Mouse (Mus musculus): Measurements from ENCODE around the gene Dennd5b. TPM values are rescaled to one million over a fixed set of nuclear protein-coding genes. Genes with fewer than 3 reads are reported as not detected.
A peak's percentile ranks its signal among the peaks of the same experiment; 100 is the strongest.

Gene Dennd5b
- polyA plus RNA-seq, 1 experiment from 2014 or later = 4.6 TPM

GRCm38 (mm10) chr6:149095389-149095788, 6.1 kb downstream of the Dennd5b start:
- ATAC-seq (replicated peaks; ENCODE audit: low FRiP score, low read depth) (no peak), DNase-seq (ENCODE audit: low spot score) (no peak)
- WGBS = 64% methylated on average over 6 of the region's 6 CpGs
- Histone ChIP-seq H3K4me1 (replicated peaks; ENCODE audit: insufficient read depth, low read length) (no peaks in the 10 kb centered on the region; the same call in 1 of the 2 replicates), H3K4me2 (ENCODE audit: low read length) (no peak overlapping the region), H3K36me3 (ENCODE audit: insufficient read depth, low read length) (no peaks in the 10 kb centered on the region), H3K4me3 (replicated peaks; ENCODE audit: low read depth, low read length) (no peak overlapping the region), H3K27ac (no peak overlapping the region), H3K27me3 (ENCODE audit: insufficient read depth, low read length) (no peaks in the 10 kb centered on the region), H3K9ac (ENCODE audit: low read depth, low read length) (no peak overlapping the region), H3K9me3 (replicated peaks; ENCODE audit: low read length) (no peaks in the 10 kb centered on the region)
- TF ChIP-seq CTCF (IDR thresholded peaks at IDR 0.05; ENCODE audit: low read depth) = peak; percentile 37

- ATAC-seq (replicated peaks; ENCODE audit: low FRiP score, low read depth) (no peak), DNase-seq (ENCODE audit: low spot score) (no peak)
- no peak overlapping the region for H3K9ac ChIP-seq (ENCODE audit: low read depth, low read length)
- no peak overlapping the region for H3K27ac ChIP-seq
- H3K27me3 ChIP-seq (ENCODE audit: insufficient read depth, low read length) = no peaks in the 10 kb centered on the region
- no peak overlapping the region for H3K4me3 ChIP-seq (replicated peaks; ENCODE audit: low read depth, low read length)
- H3K9me3 ChIP-seq (replicated peaks; ENCODE audit: low read length) = no peaks in the 10 kb centered on the region
- H3K4me1 ChIP-seq (replicated peaks; ENCODE audit: insufficient read depth, low read length) = no peaks in the 10 kb centered on the region; the same call in 1 of the 2 replicates
- 61% methylated on average over 1 of the region's 1 CpGs for WGBS
- no peaks in the 10 kb centered on the region for H3K36me3 ChIP-seq (ENCODE audit: insufficient read depth, low read length)
- no peak overlapping the region for H3K4me2 ChIP-seq (ENCODE audit: low read length)
- no peak for TF ChIP-seq CTCF (IDR thresholded peaks at IDR 0.05; ENCODE audit: low read depth)
These were observed 6.9 kb downstream of the Dennd5b start for GRCm38 (mm10) chr6:149094555-149094954.

GRCm38 (mm10) chr6:149093465-149093864, 8.0 kb downstream of the Dennd5b start:
- Histone ChIP-seq H3K27me3 (ENCODE audit: insufficient read depth, low read length) (no peaks in the 10 kb centered on the region), H3K27ac (no peak overlapping the region), H3K9ac (ENCODE audit: low read depth, low read length) (no peak overlapping the region), H3K4me3 (replicated peaks; ENCODE audit: low read depth, low read length) (no peak overlapping the region), H3K36me3 (ENCODE audit: insufficient read depth, low read length) (no peaks in the 10 kb centered on the region), H3K4me1 (replicated peaks; ENCODE audit: insufficient read depth, low read length) (no peaks in the 10 kb centered on the region; the same call in 1 of the 2 replicates), H3K9me3 (replicated peaks; ENCODE audit: low read length) (no peaks in the 10 kb centered on the region), H3K4me2 (ENCODE audit: low read length) (0 out of 2 replicates have a peak overlapping the region, but pooled peaks have one; percentile 8)
- DNase-seq (ENCODE audit: low spot score) (peak; percentile 76), ATAC-seq (replicated peaks; ENCODE audit: low FRiP score, low read depth) (no peak)
- no peak for TF ChIP-seq CTCF (IDR thresholded peaks at IDR 0.05; ENCODE audit: low read depth)
- 10% methylated on average over 5 of the region's 5 CpGs for WGBS

- no peak for TF ChIP-seq CTCF (IDR thresholded peaks at IDR 0.05; ENCODE audit: low read depth)
- Histone ChIP-seq H3K9ac (ENCODE audit: low read depth, low read length) (no peak overlapping the region), H3K9me3 (replicated peaks; ENCODE audit: low read length) (no peaks in the 10 kb centered on the region), H3K4me2 (ENCODE audit: low read length) (no peak overlapping the region), H3K27me3 (ENCODE audit: insufficient read depth, low read length) (no peaks in the 10 kb centered on the region), H3K36me3 (ENCODE audit: insufficient read depth, low read length) (no peaks in the 10 kb centered on the region), H3K4me1 (replicated peaks; ENCODE audit: insufficient read depth, low read length) (no peaks in the 10 kb centered on the region; the same call in 1 of the 2 replicates), H3K27ac (no peak overlapping the region), H3K4me3 (replicated peaks; ENCODE audit: low read depth, low read length) (no peak overlapping the region)
- DNase-seq (ENCODE audit: low spot score) = no peak
- no peak for ATAC-seq (replicated peaks; ENCODE audit: low FRiP score, low read depth)
- WGBS = 94% methylated on average over 6 of the region's 6 CpGs
These were observed 9.1 kb downstream of the Dennd5b start for GRCm38 (mm10) chr6:149092406-149092805.

GRCm38 (mm10) chr6:149077136-149077808, 24.2 kb downstream of the Dennd5b start:
- DNase-seq (ENCODE audit: low spot score) (no peak), ATAC-seq (replicated peaks; ENCODE audit: low FRiP score, low read depth) (no peak)
- Histone ChIP-seq H3K4me1 (replicated peaks; ENCODE audit: insufficient read depth, low read length) (no peaks in the 10 kb centered on the region), H3K4me3 (replicated peaks; ENCODE audit: low read depth, low read length) (no peak overlapping the region), H3K27ac (no peak overlapping the region), H3K27me3 (ENCODE audit: insufficient read depth, low read length) (no peaks in the 10 kb centered on the region), H3K4me2 (ENCODE audit: low read length) (no peak overlapping the region), H3K36me3 (ENCODE audit: insufficient read depth, low read length) (0 out of 2 replicates have a peak, but pooled peaks cover 3% of the 10 kb centered on the region), H3K9me3 (replicated peaks; ENCODE audit: low read length) (no peaks in the 10 kb centered on the region), H3K9ac (ENCODE audit: low read depth, low read length) (no peak overlapping the region)
- 100% methylated on average over 1 of the region's 1 CpGs for WGBS
- TF ChIP-seq CTCF (IDR thresholded peaks at IDR 0.05; ENCODE audit: low read depth) = no peak

- Histone ChIP-seq H3K27me3 (ENCODE audit: insufficient read depth, low read length) (no peaks in the 10 kb centered on the region), H3K4me2 (ENCODE audit: low read length) (no peak overlapping the region), H3K4me3 (replicated peaks; ENCODE audit: low read depth, low read length) (no peak overlapping the region), H3K4me1 (replicated peaks; ENCODE audit: insufficient read depth, low read length) (no peaks in the 10 kb centered on the region), H3K9me3 (replicated peaks; ENCODE audit: low read length) (no peaks in the 10 kb centered on the region), H3K27ac (no peak overlapping the region), H3K9ac (ENCODE audit: low read depth, low read length) (no peak overlapping the region), H3K36me3 (ENCODE audit: insufficient read depth, low read length) (0 out of 2 replicates have a peak, but pooled peaks cover 3% of the 10 kb centered on the region)
- TF ChIP-seq CTCF (IDR thresholded peaks at IDR 0.05; ENCODE audit: low read depth) = no peak
- ATAC-seq (replicated peaks; ENCODE audit: low FRiP score, low read depth) (no peak), DNase-seq (ENCODE audit: low spot score) (no peak)
- WGBS = 92% methylated on average over 4 of the region's 4 CpGs
These were observed 27.6 kb downstream of the Dennd5b start for GRCm38 (mm10) chr6:149073854-149074253.

All from kidney, postnatal 0 days (tissue).